Mouse (Mus musculus): ENCODE measurements at regions not wholly inside any gene's neighbourhood (a gene's known extent, or its start where the extent isn't known, plus 50 kb on each side); places are given as distances from the start of the nearest gene placed in this dataset.

DNA sequence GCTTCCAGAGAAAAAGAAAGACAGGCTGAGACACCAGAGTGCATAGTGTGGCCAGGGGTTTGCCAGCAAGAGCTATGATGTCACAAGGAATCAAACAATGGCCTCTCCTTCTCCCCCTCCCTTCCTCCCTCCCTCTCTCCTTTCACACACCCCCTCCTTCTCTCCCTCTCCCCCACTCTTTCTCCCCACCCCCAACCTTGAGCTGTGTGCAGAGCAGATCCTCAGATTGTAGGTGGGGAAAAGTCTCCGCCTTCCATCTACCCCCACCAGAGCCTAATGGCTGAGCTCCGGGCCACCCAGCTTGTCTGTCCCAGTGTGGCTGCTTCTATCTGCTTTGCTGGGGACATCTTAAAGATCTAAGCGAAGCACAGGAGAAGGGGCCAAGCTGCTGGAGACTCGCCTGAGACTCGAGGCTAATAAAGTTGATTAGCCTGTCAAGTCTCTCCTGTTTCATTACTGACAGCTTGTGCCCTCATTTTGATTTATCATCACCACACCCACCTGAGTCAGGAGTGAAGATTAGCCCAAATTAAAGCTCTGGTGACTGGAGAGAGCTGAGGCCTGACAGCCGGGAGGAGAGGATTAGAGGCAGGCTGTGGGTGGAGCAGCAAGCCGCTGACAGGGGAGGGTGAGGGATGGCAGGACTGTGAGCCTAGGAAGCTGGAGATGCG, 272.8 kb downstream of the Cbln1 start:
- peak; percentile 30 for DNase-seq

DNA sequence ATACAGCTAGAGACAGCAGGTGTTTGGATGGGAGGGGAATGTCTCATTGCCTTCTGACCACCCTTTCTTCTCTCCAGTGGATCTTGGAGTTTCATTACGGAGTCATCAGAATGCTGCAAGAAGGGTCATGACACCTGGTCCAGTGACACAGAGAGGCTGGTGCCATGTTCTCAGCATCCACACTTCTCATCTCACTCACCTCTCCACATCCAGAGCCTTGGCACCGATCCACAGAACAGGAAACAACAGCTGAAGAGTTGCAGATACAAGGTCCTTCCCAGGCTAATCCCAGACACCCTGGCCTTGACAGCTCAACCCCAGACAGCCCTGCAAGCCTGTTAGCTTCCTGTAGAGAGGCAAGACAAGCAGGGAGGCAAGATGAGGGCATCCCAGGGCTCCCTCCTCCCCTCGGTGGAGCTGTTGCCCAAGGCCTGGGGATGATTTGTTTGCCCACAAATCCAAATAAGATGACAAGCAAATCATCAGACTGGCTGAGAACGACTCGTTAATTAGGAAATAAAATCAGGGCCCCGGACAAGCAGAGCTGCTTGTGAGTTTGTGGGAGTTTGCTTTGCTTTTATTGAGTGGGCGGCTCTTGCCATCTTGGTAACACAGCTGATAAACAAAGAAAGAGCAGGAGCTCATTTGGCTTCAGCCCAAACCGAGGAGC, 274.4 kb downstream of the Cbln1 start:
- peak; percentile 65 for DNase-seq

DNA sequence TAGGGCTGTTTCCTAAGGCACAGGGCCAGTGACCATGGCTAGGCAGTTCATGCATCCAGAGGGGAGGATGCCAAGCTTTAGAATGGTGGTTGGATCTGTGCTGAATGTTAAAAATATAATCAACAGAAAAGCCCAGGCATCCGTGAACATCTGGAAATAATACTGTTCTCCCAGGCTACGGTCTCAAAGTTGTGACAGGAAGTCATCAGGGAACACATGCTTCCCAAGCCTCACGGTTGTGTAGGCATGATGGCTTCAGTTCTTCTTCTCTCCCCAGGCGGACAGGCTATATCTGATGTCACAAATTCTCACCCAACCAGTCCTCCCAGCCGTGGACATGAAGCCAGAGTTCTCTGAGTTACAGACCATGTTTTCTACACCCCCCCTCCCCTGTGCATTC, 275.4 kb downstream of the Cbln1 start:
- DNase-seq: no peak

DNA sequence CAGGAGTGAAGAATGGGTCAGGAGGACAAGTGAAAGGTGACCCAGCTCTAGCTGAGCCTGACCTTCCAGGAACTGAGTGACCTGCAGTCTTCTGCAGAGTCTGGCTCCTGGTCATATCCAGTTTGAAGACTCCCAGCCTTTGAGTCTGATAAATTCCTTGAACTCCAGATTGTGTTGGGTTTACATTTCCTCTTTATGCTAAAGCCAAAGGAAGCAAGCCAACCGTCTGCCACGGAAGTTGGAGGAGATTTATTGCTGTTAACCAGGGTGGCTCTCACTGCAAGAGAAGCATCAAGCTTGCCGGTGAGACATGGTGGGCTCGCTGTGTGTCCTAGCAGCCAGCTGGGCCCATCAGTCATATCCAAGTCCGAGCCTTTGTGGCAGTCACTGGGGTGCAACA, 276.4 kb downstream of the Cbln1 start:
- no peak for DNase-seq

GRCm38 (mm10) chr8:87189791-87190385, 282.5 kb downstream of the Cbln1 start:
- DNase-seq: no peak

GRCm38 (mm10) chr8:87182888-87183287, 289.5 kb downstream of the Cbln1 start:
- DNase-seq: no peak

GRCm38 (mm10) chr8:87178561-87178960, 293.5 kb upstream of the N4bp1 start:
- DNase-seq: no peak

- no peak for DNase-seq
These were observed 292.6 kb upstream of the N4bp1 start for GRCm38 (mm10) chr8:87177620-87178019.

DNA sequence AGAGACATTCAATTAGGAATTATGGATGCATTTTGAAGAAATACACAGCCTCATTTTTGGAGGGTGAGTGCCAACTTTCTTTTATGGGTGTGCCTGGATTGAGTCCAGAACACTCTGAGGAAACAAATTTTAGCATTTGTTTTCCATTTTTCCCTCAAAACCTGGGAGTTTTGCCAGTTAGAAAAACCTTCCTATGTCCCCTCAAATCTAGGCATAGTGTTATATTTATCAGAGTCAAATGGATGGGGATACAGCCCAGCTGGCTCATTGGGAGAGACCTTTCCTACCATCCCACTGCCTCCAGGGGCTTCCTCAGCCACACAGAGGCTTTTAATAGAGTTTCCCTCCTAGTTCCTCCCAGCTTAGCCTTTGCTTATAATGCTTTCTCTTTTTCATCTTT, 290.0 kb upstream of the N4bp1 start:
- DNase-seq: no peak

GRCm38 (mm10) chr8:87173720-87174119, 288.7 kb upstream of the N4bp1 start:
- peak; percentile 40 for DNase-seq

DNA sequence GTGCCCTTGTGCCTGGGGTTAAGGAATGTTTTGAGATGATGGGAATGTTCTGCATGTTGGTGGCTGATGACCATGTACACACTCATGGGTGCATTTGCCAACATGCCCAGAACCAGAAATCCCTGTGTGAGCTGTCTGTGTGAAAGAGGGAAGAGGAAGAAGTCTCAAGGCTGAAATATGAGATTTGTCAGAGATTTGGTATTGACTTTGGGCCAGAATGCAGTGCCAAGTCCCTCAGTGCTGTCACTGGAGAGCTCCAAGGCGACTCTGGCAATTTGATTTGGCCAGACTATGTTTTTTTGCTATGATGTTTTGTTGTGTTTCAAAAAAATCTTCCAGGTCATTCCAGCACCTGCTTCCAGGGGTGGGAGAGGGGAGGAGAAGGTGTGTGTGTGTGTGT, 281.7 kb upstream of the N4bp1 start:
- DNase-seq: peak; percentile 69

DNA sequence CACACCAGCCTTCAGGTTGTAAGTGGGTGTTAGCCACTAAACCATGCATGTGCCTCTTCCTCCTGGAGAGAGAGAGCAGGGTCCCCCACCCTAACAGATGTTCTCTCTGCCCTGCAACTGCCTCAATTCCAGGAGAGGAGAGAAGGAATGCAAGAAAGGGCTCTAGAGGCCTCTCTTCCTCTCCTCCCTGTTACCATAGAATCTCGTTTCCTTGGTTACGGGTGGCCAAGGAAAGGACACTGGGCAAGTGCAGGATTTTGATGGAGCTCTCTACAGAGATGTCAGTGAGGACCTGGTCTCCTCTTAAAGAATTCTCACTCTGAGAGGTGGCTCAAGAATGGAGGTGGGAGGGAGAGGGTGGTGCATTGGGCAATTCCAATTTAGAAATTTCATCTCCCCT, 275.4 kb upstream of the N4bp1 start:
- no peak for DNase-seq

- peak; percentile 7 for DNase-seq
These were observed 273.3 kb upstream of the N4bp1 start for GRCm38 (mm10) chr8:87158322-87158721.

DNA sequence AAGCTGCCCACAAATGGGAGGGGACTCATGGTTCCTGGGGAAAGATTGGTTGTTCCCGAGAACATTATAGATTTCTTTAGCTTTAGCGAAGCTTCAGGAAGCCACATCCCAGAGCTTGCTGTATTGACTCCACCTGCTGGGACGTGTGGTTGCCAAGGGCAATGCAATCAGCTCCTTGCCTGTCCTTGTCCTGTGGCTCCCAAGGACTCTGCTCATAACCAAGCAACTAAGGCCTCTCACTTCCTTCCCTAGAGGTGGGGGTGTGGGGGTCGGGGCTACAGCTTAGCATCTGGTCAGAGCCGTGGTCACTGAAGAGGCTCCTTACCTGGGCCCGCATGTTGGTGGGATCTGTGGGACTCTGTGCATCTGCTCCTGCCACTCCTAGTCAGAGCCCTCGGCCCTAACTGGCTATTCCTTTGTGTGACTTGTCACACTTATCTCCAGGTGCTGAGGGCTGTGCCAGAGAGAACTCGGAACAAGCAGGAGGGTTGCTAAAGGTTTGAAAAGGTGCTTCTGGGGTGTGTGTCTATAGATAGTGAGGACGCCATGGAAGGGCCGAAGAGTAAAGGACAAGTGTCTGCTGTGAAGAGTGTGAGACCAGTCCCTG, 270.9 kb upstream of the N4bp1 start:
- DNase-seq: no peak

- no peak for DNase-seq
These were observed 267.2 kb upstream of the N4bp1 start for GRCm38 (mm10) chr8:87152068-87152915.

- DNase-seq: no peak
These were observed 263.8 kb upstream of the N4bp1 start for GRCm38 (mm10) chr8:87148853-87149252.

- no peak for DNase-seq
These were observed 262.6 kb upstream of the N4bp1 start for GRCm38 (mm10) chr8:87147704-87148103.

- DNase-seq: no peak
These were observed 252.4 kb upstream of the N4bp1 start for GRCm38 (mm10) chr8:87137412-87137811.

- no peak for DNase-seq
These were observed 246.7 kb upstream of the N4bp1 start for GRCm38 (mm10) chr8:87131716-87132115.

GRCm38 (mm10) chr8:87130691-87131090, 245.6 kb upstream of the N4bp1 start:
- peak; percentile 13 for DNase-seq

DNA sequence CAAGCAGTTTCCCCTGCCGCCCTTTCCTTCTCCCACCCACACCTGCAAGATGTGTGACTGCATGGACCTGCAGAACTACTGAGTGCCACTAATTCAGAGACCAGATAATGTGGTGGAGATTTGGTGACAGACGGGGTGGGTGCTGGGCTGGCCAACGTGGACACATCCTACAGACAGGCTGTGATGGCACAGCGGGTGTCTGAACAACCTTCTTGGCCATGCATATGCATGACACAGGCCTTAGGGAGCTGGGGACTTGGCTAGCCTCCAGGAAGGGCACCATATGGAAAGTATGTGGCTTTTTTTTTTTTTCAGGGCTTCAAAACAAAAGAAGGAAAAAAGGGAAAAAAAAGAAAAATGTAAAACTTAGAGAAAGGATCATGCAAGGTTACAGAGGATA, 243.5 kb upstream of the N4bp1 start:
- DNase-seq: no peak

GRCm38 (mm10) chr8:87116190-87116765, 231.2 kb upstream of the N4bp1 start:
- DNase-seq: no peak

All from adrenal gland, postnatal 14 days (tissue).